Mouse (Mus musculus): ENCODE measurements around the gene Lbp. TPM values are rescaled to one million over a fixed set of nuclear protein-coding genes. Genes with fewer than 3 reads are reported as not detected.

Lbp gene
- polyA plus RNA-seq, 1 experiment from 2014 or later: 34.5 TPM

GRCm38 (mm10) chr2:158377811-158378210 is 71.5 kb downstream of the Lbp start:
- H3K4me1 ChIP-seq (ENCODE audit: insufficient read depth, low read length): no peaks in the 10 kb centered on the region; the same call in 1 of the 2 replicates
- H3K36me3 ChIP-seq (ENCODE audit: insufficient read depth, low read length): no peaks in the 10 kb centered on the region
- no peak overlapping the region for H3K27ac ChIP-seq (ENCODE audit: low read length)
- no peak overlapping the region for H3K4me2 ChIP-seq (replicated peaks; ENCODE audit: low read depth, low read length)
- ATAC-seq (ENCODE audit: low FRiP score, low TSS enrichment): no peak
- no peaks in the 10 kb centered on the region for H3K9me3 ChIP-seq (ENCODE audit: low read length)
- no peak overlapping the region for H3K9ac ChIP-seq (replicated peaks; ENCODE audit: low read length)
- H3K27me3 ChIP-seq (ENCODE audit: insufficient read depth, low read length): peaks cover 30% of the 10 kb centered on the region
- 85% methylated on average over 1 of the region's 1 CpGs for WGBS
- H3K4me3 ChIP-seq (ENCODE audit: low read length): no peak overlapping the region

- peak; percentile 83 for ATAC-seq (ENCODE audit: low FRiP score, low TSS enrichment)
- H3K9me3 ChIP-seq (ENCODE audit: low read length): no peaks in the 10 kb centered on the region
- no peak overlapping the region for H3K4me3 ChIP-seq (ENCODE audit: low read length)
- H3K27ac ChIP-seq (ENCODE audit: low read length): no peak overlapping the region
- no peak overlapping the region for H3K4me2 ChIP-seq (replicated peaks; ENCODE audit: low read depth, low read length)
- H3K36me3 ChIP-seq (ENCODE audit: insufficient read depth, low read length): no peaks in the 10 kb centered on the region
- 44% methylated on average over 13 of the region's 13 CpGs for WGBS
- H3K4me1 ChIP-seq (ENCODE audit: insufficient read depth, low read length): no peaks in the 10 kb centered on the region; the same call in 1 of the 2 replicates
- peaks cover 26% of the 10 kb centered on the region for H3K27me3 ChIP-seq (ENCODE audit: insufficient read depth, low read length)
- H3K9ac ChIP-seq (replicated peaks; ENCODE audit: low read length): no peak overlapping the region
Observed at GRCm38 (mm10) chr2:158379354-158380078, 73.2 kb downstream of the Lbp start.

Other genes with a start within 250 kb of the Lbp start
- gene Tgm2, start 160.1 kb upstream of the Lbp start, polyA plus RNA-seq (2015; fragmentation: Nextera tagmentation; extraction: Ambion mirVana): 41.6 and 48.3 TPM in 2 replicates
- gene D630003M21Rik, start 77.3 kb upstream of the Lbp start, polyA plus RNA-seq (2015; fragmentation: Nextera tagmentation; extraction: Ambion mirVana): 8.3 and 9.0 TPM in 2 replicates
- 0.18 TPM in 1 of 2 replicates, not detected in the other for gene Bpi, start 48.4 kb upstream of the Lbp start, polyA plus RNA-seq (2015; fragmentation: Nextera tagmentation; extraction: Ambion mirVana)
- 3.4 and 8.9 TPM in 2 replicates for gene Snhg11, start 69.1 kb downstream of the Lbp start, polyA plus RNA-seq (2015; fragmentation: Nextera tagmentation; extraction: Ambion mirVana)
- gene Ralgapb, start 103.4 kb downstream of the Lbp start, polyA plus RNA-seq (2015; fragmentation: Nextera tagmentation; extraction: Ambion mirVana): 13.7 and 15.9 TPM in 2 replicates
- not detected in 2 replicates for gene Adig, start 196.1 kb downstream of the Lbp start, polyA plus RNA-seq (2015; fragmentation: Nextera tagmentation; extraction: Ambion mirVana)
- gene Arhgap40, start 206.3 kb downstream of the Lbp start, polyA plus RNA-seq (2015; fragmentation: Nextera tagmentation; extraction: Ambion mirVana): 0.25 and 0.49 TPM in 2 replicates

Measured in kidney, embryonic 16.5 days (tissue).